1 mouse cellular context compared by ENCODE assay signal in genomic region chr11:115649706-115650105, GRCm38 (mm10).
TF ChIP-seq lines count a peak whose summit lies in the region.

No protein-coding gene starts in this region.

TF ChIP-seq in CH12.LX, 34 proteins besides CTCF, POLR2A, EP300 and RAD21 (continued from another document):
- no peak for TF ChIP-seq MAFK (IDR thresholded peaks at IDR 0.05; ENCODE audit: insufficient replicate concordance, low read length)
- TF ChIP-seq CHD1 (IDR thresholded peaks at IDR 0.05; ENCODE audit: low read depth, low read length): no peak
- no peak for TF ChIP-seq CHD2 (IDR thresholded peaks at IDR 0.05; ENCODE audit: low read length)
- no peak for TF ChIP-seq TBP (conservative IDR thresholded peaks at IDR 0.05; ENCODE audit: low read depth, low read length)
